Comparison of ENCODE assay signal across 8 mouse cellular contexts in the genomic region with DNA sequence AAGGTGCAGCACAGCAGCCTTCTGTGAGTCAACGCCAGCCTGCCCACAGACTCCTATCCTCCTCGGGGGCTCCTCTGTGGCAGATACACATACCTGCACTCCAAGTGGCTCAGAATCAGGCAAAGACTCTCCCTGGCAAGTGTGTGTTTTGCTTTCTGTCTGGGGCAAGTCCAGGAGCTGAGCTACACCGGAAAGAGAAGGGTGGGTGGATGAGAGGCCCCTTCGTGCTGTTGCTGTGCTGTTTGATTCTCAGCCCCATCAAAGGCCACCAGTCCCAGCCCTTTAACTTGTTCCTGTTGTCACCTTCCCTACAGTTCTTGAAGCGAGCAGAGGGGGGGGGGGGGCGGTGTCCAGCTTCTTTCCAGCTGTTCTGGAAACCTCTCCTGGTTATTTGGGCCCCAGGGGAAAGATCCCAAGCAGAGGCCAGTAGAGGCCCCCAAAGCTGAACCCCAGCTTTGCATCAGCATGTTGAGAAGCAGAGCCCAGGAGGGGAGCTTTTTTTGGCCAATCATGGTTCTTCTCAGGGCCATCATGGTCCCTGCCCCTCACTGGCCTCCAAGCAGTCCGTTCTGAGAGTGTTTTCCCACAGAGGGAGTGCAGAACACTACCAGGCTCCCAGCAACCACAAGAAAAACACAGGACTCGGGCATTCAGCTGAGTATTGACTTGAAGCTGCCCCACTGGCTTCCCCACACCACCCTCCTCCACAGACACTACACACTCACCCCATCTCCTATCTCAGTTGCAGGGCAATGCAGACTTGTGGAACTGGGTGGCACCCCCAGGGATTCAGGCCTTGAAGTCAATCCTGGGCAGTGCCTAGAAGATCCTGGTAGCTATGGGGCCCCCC. TPM values are rescaled to one million over a fixed set of nuclear protein-coding genes. Genes with fewer than 3 reads are reported as not detected.
DNase-seq lines count a peak whose midpoint lies in the region; ATAC-seq and TF ChIP-seq lines count a peak whose summit lies in the region.

No protein-coding gene starts in this region.

- no peaks in the 10 kb centered on the region for H3K27me3 ChIP-seq in midbrain, postnatal 0 days (ENCODE audit: insufficient read depth, low read length)
- no peaks in the 10 kb centered on the region for H3K27me3 ChIP-seq in midbrain, embryonic 11.5 days (ENCODE audit: control insufficient read depth, insufficient read depth, low read length)
- no peaks in the 10 kb centered on the region for H3K27me3 ChIP-seq in limb, embryonic 11.5 days (ENCODE audit: control insufficient read depth, insufficient read depth, low read length)

- TF ChIP-seq CTCF in midbrain, postnatal 0 days (IDR thresholded peaks at IDR 0.05) = no peak

- peak overlapping the region; percentile 18; the same call in 1 of the 2 replicates for H3K4me2 ChIP-seq in midbrain, postnatal 0 days (ENCODE audit: low read depth, low read length, poor library complexity, severe bottlenecking)
- no peak overlapping the region for H3K4me2 ChIP-seq in midbrain, embryonic 11.5 days
- peak overlapping the region; percentile 26 for H3K4me2 ChIP-seq in limb, embryonic 11.5 days (ENCODE audit: low read depth, severe bottlenecking)

- no peak overlapping the region for H3K27ac ChIP-seq in midbrain, postnatal 0 days (ENCODE audit: low read depth, low read length)
- no peak overlapping the region for H3K27ac ChIP-seq in midbrain, embryonic 11.5 days (ENCODE audit: low read depth, low read length)
- H3K27ac ChIP-seq in limb, embryonic 11.5 days (replicated peaks; ENCODE audit: low read depth, low read length) = no peak overlapping the region

- H3K36me3 ChIP-seq in midbrain, postnatal 0 days (ENCODE audit: insufficient read depth, low read length) = no peaks in the 10 kb centered on the region
- H3K36me3 ChIP-seq in midbrain, embryonic 11.5 days (ENCODE audit: control insufficient read depth, insufficient read depth, low read length) = no peaks in the 10 kb centered on the region
- no peaks in the 10 kb centered on the region for H3K36me3 ChIP-seq in limb, embryonic 11.5 days (ENCODE audit: control insufficient read depth, insufficient read depth, low read length)

- no peak for ATAC-seq in midbrain, postnatal 0 days (ENCODE audit: low FRiP score)
- ATAC-seq in midbrain, embryonic 11.5 days (ENCODE audit: low FRiP score) = no peak
- no peak for ATAC-seq in limb, embryonic 11.5 days (ENCODE audit: insufficient number of reproducible peaks, low FRiP score, low TSS enrichment, low read depth)

- H3K9ac ChIP-seq in midbrain, postnatal 0 days (replicated peaks; ENCODE audit: low read length, poor library complexity, severe bottlenecking) = no peak overlapping the region
- no peak overlapping the region for H3K9ac ChIP-seq in midbrain, embryonic 11.5 days (ENCODE audit: low read length)
- H3K9ac ChIP-seq in limb, embryonic 11.5 days (ENCODE audit: low read length) = peak overlapping the region; percentile 17

- H3K9me3 ChIP-seq in midbrain, postnatal 0 days (ENCODE audit: low read length) = no peaks in the 10 kb centered on the region
- H3K9me3 ChIP-seq in midbrain, embryonic 11.5 days (ENCODE audit: control insufficient read depth, low read length) = no peaks in the 10 kb centered on the region
- no peaks in the 10 kb centered on the region for H3K9me3 ChIP-seq in limb, embryonic 11.5 days (ENCODE audit: control insufficient read depth, low read length)

- no peaks in the 10 kb centered on the region for H3K4me1 ChIP-seq in midbrain, postnatal 0 days (ENCODE audit: insufficient read depth, low read length)
- H3K4me1 ChIP-seq in midbrain, embryonic 11.5 days (ENCODE audit: control insufficient read depth, insufficient read depth, low read length) = no peaks in the 10 kb centered on the region
- H3K4me1 ChIP-seq in limb, embryonic 11.5 days (ENCODE audit: control insufficient read depth, insufficient read depth, low read length) = peaks cover 6% of the 10 kb centered on the region

- 60% methylated on average over 8 of the region's 8 CpGs for WGBS in midbrain, postnatal 0 days
- 62% methylated on average over 8 of the region's 8 CpGs for WGBS in midbrain, embryonic 11.5 days
- WGBS in limb, embryonic 11.5 days = 36% methylated on average over 8 of the region's 8 CpGs

- no peak overlapping the region for H3K4me3 ChIP-seq in midbrain, postnatal 0 days (ENCODE audit: low read depth, low read length)
- H3K4me3 ChIP-seq in midbrain, embryonic 11.5 days (ENCODE audit: low read depth, low read length) = no peak overlapping the region
- H3K4me3 ChIP-seq in limb, embryonic 11.5 days (ENCODE audit: low read depth, low read length) = no peak overlapping the region

- peak; percentile 43 to 78 for DNase-seq in adrenal gland, adult (ENCODE audit: inconsistent age in 2 of 2, low spot score in 1 of 2)
- DNase-seq in adrenal gland, adult 8-10 months = no peak
- no peak for DNase-seq in midbrain, postnatal 0 days (ENCODE audit: low spot score)
- DNase-seq in midbrain, embryonic 11.5 days (ENCODE audit: low spot score, missing footprints) = no peak
- no peak for DNase-seq in limb, embryonic 11.5 days (ENCODE audit: low spot score)
- peak; percentile 42 to 54 for DNase-seq in thymus, postnatal 10 days (ENCODE audit: low spot score in 2 of 2)
- no peak for DNase-seq in ovary, postnatal 14 days (ENCODE audit: low spot score)
- no peak for DNase-seq in cerebellum, adult 8-10 months

RNA-seq across cellular contexts. Expression of a gene that starts 0.6 kb away (rescaled TPM):
- 10 to 100 TPM; 14.1 to 64.0 (median 26.2) TPM for total RNA-seq in adrenal gland, adult 8-10 months (2022)
- 3.9 and 5.3 TPM in 2 replicates for total RNA-seq in midbrain, postnatal 0 days (2014; rRNA removed)
- polyA plus RNA-seq in midbrain, postnatal 0 days (2015; fragmentation: Nextera tagmentation; extraction: Ambion mirVana) = 0.63 and 0.67 TPM in 2 replicates
- 0.55 and 0.57 TPM in 2 replicates for polyA plus RNA-seq in midbrain, embryonic 11.5 days (2014; fragmentation: Nextera tagmentation; extraction: Ambion mirVana)
- polyA plus RNA-seq in limb, embryonic 11.5 days (2014; fragmentation: Nextera tagmentation; extraction: Ambion mirVana) = 1.0 and 1.5 TPM in 2 replicates

RNA-seq across cellular contexts. Expression of a gene that starts 33.8 kb away (rescaled TPM):
- total RNA-seq in adrenal gland, adult 8-10 months (2022) = 10 to 100 TPM; 13.1 to 23.8 (median 20.7) TPM
- total RNA-seq in midbrain, postnatal 0 days (2014; rRNA removed) = 9.0 and 13.5 TPM in 2 replicates
- 4.9 and 5.8 TPM in 2 replicates for polyA plus RNA-seq in midbrain, postnatal 0 days (2015; fragmentation: Nextera tagmentation; extraction: Ambion mirVana)
- polyA plus RNA-seq in midbrain, embryonic 11.5 days (2014; fragmentation: Nextera tagmentation; extraction: Ambion mirVana) = 0.52 and 1.00 TPM in 2 replicates
- 1.2 and 1.4 TPM in 2 replicates for polyA plus RNA-seq in limb, embryonic 11.5 days (2014; fragmentation: Nextera tagmentation; extraction: Ambion mirVana)

Comparison
In these comparisons a context has a peak if more than half of its experiments do, and no peak if none do; other contexts are left out.
1. DNase-seq: peak in adrenal gland, adult (2 of 2) and thymus, postnatal 10 days (2 of 2); none in adrenal gland, adult 8-10 months (single experiment), midbrain, postnatal 0 days (single experiment), midbrain, embryonic 11.5 days (single experiment), limb, embryonic 11.5 days (single experiment), ovary, postnatal 14 days (single experiment) and cerebellum, adult 8-10 months (single experiment).